Mouse (Mus musculus): ENCODE results near the gene Rbpms2. TPM values are rescaled to one million over a fixed set of nuclear protein-coding genes. Genes with fewer than 3 reads are reported as not detected.

Rbpms2 gene
- total and polyA plus RNA-seq, 3 experiments = 0.13 to 0.33 TPM; not detected in 1

- Histone ChIP-seq H3K4me3 (ENCODE audit: low read depth, low read length) (no peak overlapping the region), H3K36me3 (replicated peaks) (peaks cover 93% of the 10 kb centered on the region), H3K27me3 (ENCODE audit: insufficient read depth, low read length) (no peaks in the 10 kb centered on the region; the same call in 1 of the 2 replicates), H3K9me3 (replicated peaks) (no peaks in the 10 kb centered on the region), H3K4me1 (ENCODE audit: insufficient read depth, low read depth, low read length) (peaks cover 20% of the 10 kb centered on the region)
- TF ChIP-seq TAL1 (conservative IDR thresholded peaks at IDR 0.05; ENCODE audit: low read depth, low read length) (no peak), CTCF (IDR thresholded peaks at IDR 0.05; ENCODE audit: low read depth, low read length) (no peak), GATA2 (IDR thresholded peaks at IDR 0.05; ENCODE audit: borderline replicate concordance, low read depth, low read length) (no peak), POLR2AphosphoS5 (IDR thresholded peaks at IDR 0.05; ENCODE audit: insufficient replicate concordance, low read depth, low read length) (no peak), GATA1 (IDR thresholded peaks at IDR 0.05; ENCODE audit: borderline replicate concordance, low read length) (no peak)
- ATAC-seq (ENCODE audit: extremely low read depth, insufficient number of reproducible peaks, low FRiP score, poor library complexity, severe bottlenecking) (no peak), DNase-seq (ENCODE audit: low spot score) (no peak)
These were observed 72.8 kb downstream of the Rbpms2 start for GRCm38 (mm10) chr9:65702286-65702685.

GRCm38 (mm10) chr9:65703241-65703640, 73.8 kb downstream of the Rbpms2 start:
- peaks cover 86% of the 10 kb centered on the region for H3K36me3 ChIP-seq (replicated peaks)
- no peaks in the 10 kb centered on the region; the same call in 1 of the 2 replicates for H3K27me3 ChIP-seq (ENCODE audit: insufficient read depth, low read length)
- H3K4me3 ChIP-seq (ENCODE audit: low read depth, low read length) = no peak overlapping the region
- TF ChIP-seq GATA2 (IDR thresholded peaks at IDR 0.05; ENCODE audit: borderline replicate concordance, low read depth, low read length) (no peak), POLR2AphosphoS5 (IDR thresholded peaks at IDR 0.05; ENCODE audit: insufficient replicate concordance, low read depth, low read length) (no peak), GATA1 (IDR thresholded peaks at IDR 0.05; ENCODE audit: borderline replicate concordance, low read length) (no peak), TAL1 (conservative IDR thresholded peaks at IDR 0.05; ENCODE audit: low read depth, low read length) (no peak), CTCF (IDR thresholded peaks at IDR 0.05; ENCODE audit: low read depth, low read length) (no peak)
- no peaks in the 10 kb centered on the region for H3K9me3 ChIP-seq (replicated peaks)
- DNase-seq (ENCODE audit: low spot score) (no peak), ATAC-seq (ENCODE audit: extremely low read depth, insufficient number of reproducible peaks, low FRiP score, poor library complexity, severe bottlenecking) (no peak)
- H3K4me1 ChIP-seq (ENCODE audit: insufficient read depth, low read depth, low read length) = peaks cover 20% of the 10 kb centered on the region

GRCm38 (mm10) chr9:65703926-65704595, 74.6 kb downstream of the Rbpms2 start:
- no peaks in the 10 kb centered on the region for H3K9me3 ChIP-seq (replicated peaks)
- peaks cover 20% of the 10 kb centered on the region for H3K4me1 ChIP-seq (ENCODE audit: insufficient read depth, low read depth, low read length)
- ATAC-seq (ENCODE audit: extremely low read depth, insufficient number of reproducible peaks, low FRiP score, poor library complexity, severe bottlenecking) = no peak
- H3K36me3 ChIP-seq (replicated peaks) = peaks cover 82% of the 10 kb centered on the region
- no peak overlapping the region for H3K4me3 ChIP-seq (ENCODE audit: low read depth, low read length)
- no peaks in the 10 kb centered on the region; the same call in 1 of the 2 replicates for H3K27me3 ChIP-seq (ENCODE audit: insufficient read depth, low read length)
- no peak for TF ChIP-seq GATA1 (IDR thresholded peaks at IDR 0.05; ENCODE audit: borderline replicate concordance, low read length)
- no peak for TF ChIP-seq TAL1 (conservative IDR thresholded peaks at IDR 0.05; ENCODE audit: low read depth, low read length)
- no peak for TF ChIP-seq POLR2AphosphoS5 (IDR thresholded peaks at IDR 0.05; ENCODE audit: insufficient replicate concordance, low read depth, low read length)
- no peak for TF ChIP-seq CTCF (IDR thresholded peaks at IDR 0.05; ENCODE audit: low read depth, low read length)
- DNase-seq (ENCODE audit: low spot score) = no peak

Other genes starting within 250 kb of the Rbpms2 start
- not detected in 2 replicates for gene Kbtbd13, start 238.0 kb upstream of the Rbpms2 start, total RNA-seq (2014; fragmentation: Nextera tagmentation)
- gene Kbtbd13, start 238.0 kb upstream of the Rbpms2 start, total RNA-seq (2017) = not detected in 2 replicates
- gene Kbtbd13, start 238.0 kb upstream of the Rbpms2 start, polyA plus RNA-seq (2012) = not detected in 2 replicates
- not detected in 2 replicates for gene Rasl12, start 231.1 kb upstream of the Rbpms2 start, total RNA-seq (2014; fragmentation: Nextera tagmentation)
- gene Rasl12, start 231.1 kb upstream of the Rbpms2 start, total RNA-seq (2017) = 0.16 and 0.23 TPM in 2 replicates
- not detected in 2 replicates for gene Rasl12, start 231.1 kb upstream of the Rbpms2 start, polyA plus RNA-seq (2012)
- not detected in 2 replicates for gene Slc51b, start 206.7 kb upstream of the Rbpms2 start, total RNA-seq (2014; fragmentation: Nextera tagmentation)
- gene Slc51b, start 206.7 kb upstream of the Rbpms2 start, total RNA-seq (2017) = not detected in 2 replicates
- gene Slc51b, start 206.7 kb upstream of the Rbpms2 start, polyA plus RNA-seq (2012) = not detected in 2 replicates
- 26.2 and 27.9 TPM in 2 replicates for gene Mtfmt, start 193.9 kb upstream of the Rbpms2 start, total RNA-seq (2014; fragmentation: Nextera tagmentation)
- gene Mtfmt, start 193.9 kb upstream of the Rbpms2 start, total RNA-seq (2017) = 15.3 and 16.0 TPM in 2 replicates
- gene Mtfmt, start 193.9 kb upstream of the Rbpms2 start, polyA plus RNA-seq (2012) = 8.3 and 9.0 TPM in 2 replicates
- gene Spg21, start 168.7 kb upstream of the Rbpms2 start, total RNA-seq (2014; fragmentation: Nextera tagmentation) = 26.4 and 40.2 TPM in 2 replicates
- 71.6 TPM in 2 replicates for gene Spg21, start 168.7 kb upstream of the Rbpms2 start, total RNA-seq (2017)
- 19.7 and 24.0 TPM in 2 replicates for gene Spg21, start 168.7 kb upstream of the Rbpms2 start, polyA plus RNA-seq (2012)
- not detected in 2 replicates for gene Ankdd1a, start 109.5 kb upstream of the Rbpms2 start, total RNA-seq (2014; fragmentation: Nextera tagmentation)
- 0.06 and 0.22 TPM in 2 replicates for gene Ankdd1a, start 109.5 kb upstream of the Rbpms2 start, total RNA-seq (2017)
- not detected in 2 replicates for gene Ankdd1a, start 109.5 kb upstream of the Rbpms2 start, polyA plus RNA-seq (2012)
- 23.0 and 26.9 TPM in 2 replicates for gene Plekho2, start 49.6 kb upstream of the Rbpms2 start, total RNA-seq (2014; fragmentation: Nextera tagmentation)
- 31.9 and 35.4 TPM in 2 replicates for gene Plekho2, start 49.6 kb upstream of the Rbpms2 start, total RNA-seq (2017)
- 11.5 and 16.8 TPM in 2 replicates for gene Plekho2, start 49.6 kb upstream of the Rbpms2 start, polyA plus RNA-seq (2012)
- gene Pif1, start 42.5 kb upstream of the Rbpms2 start, total RNA-seq (2014; fragmentation: Nextera tagmentation) = 13.0 and 28.7 TPM in 2 replicates
- 9.1 and 10.9 TPM in 2 replicates for gene Pif1, start 42.5 kb upstream of the Rbpms2 start, total RNA-seq (2017)
- gene Pif1, start 42.5 kb upstream of the Rbpms2 start, polyA plus RNA-seq (2012) = 6.9 and 7.1 TPM in 2 replicates
- 12.0 and 16.2 TPM in 2 replicates for gene Oaz2, start 38.4 kb downstream of the Rbpms2 start, total RNA-seq (2014; fragmentation: Nextera tagmentation)
- gene Oaz2, start 38.4 kb downstream of the Rbpms2 start, total RNA-seq (2017) = 39.3 and 43.0 TPM in 2 replicates
- 85.7 and 118 TPM in 2 replicates for gene Oaz2, start 38.4 kb downstream of the Rbpms2 start, polyA plus RNA-seq (2012)
- gene Zfp609, start 197.9 kb downstream of the Rbpms2 start, total RNA-seq (2014; fragmentation: Nextera tagmentation) = 60.3 and 69.2 TPM in 2 replicates
- 2.6 and 4.0 TPM in 2 replicates for gene Zfp609, start 197.9 kb downstream of the Rbpms2 start, total RNA-seq (2017)
- gene Zfp609, start 197.9 kb downstream of the Rbpms2 start, polyA plus RNA-seq (2012) = 62.3 and 83.9 TPM in 2 replicates